Mouse (Mus musculus) stomach, postnatal 0 days (tissue): Measurements from ENCODE around the gene Mettl14. TPM values are rescaled to one million over a fixed set of nuclear protein-coding genes. Genes with fewer than 3 reads are reported as not detected.

Experiments
- ATAC-seq: fragments of 200-750 bp; cut with Nextera tagmentation; 2 replicates; pipeline ENCODE4 v1.8.0; 2017; ENCODE audit not compliant: low FRiP score, low TSS enrichment
- DNase-seq: peaks from one replicate; pipeline ENCODE4 v3.0.0-alpha.2; 2016; ENCODE audit warnings: low spot score
- H3K27ac ChIP-seq: fragments of 300-500 bp; sonication (generic); replicated peaks from 2 replicates; pipeline ENCODE4 v1.5.1; 2014; ENCODE audit warnings: mild to moderate bottlenecking, control low read depth
- H3K27me3 ChIP-seq: fragments of 300-500 bp; sonication (generic); 2 replicates; pipeline ENCODE4 v1.6.1; 2014; ENCODE audit warnings: low read length; ENCODE audit not compliant: control insufficient read depth, insufficient read depth
- H3K36me3 ChIP-seq: fragments of 300-500 bp; sonication (generic); 2 replicates; pipeline ENCODE4 v1.6.1; 2014; ENCODE audit warnings: low read length, mixed read lengths; ENCODE audit not compliant: control insufficient read depth, insufficient read depth
- H3K4me1 ChIP-seq: fragments of 300-500 bp; sonication (generic); replicated peaks from 2 replicates; pipeline ENCODE4 v1.6.1; 2014; ENCODE audit warnings: antibody characterized with exemption; ENCODE audit not compliant: control insufficient read depth, insufficient read depth
- H3K4me2 ChIP-seq: fragments of 300-500 bp; sonication (generic); replicated peaks from 2 replicates; pipeline ENCODE4 v1.6.1; 2014; ENCODE audit warnings: low read depth, mild to moderate bottlenecking, control low read depth, moderate library complexity
- H3K4me3 ChIP-seq: fragments of 300-500 bp; sonication (generic); 2 replicates; pipeline ENCODE4 v1.5.1; 2014; ENCODE audit warnings: low read depth, low read length, control low read depth
- H3K9ac ChIP-seq: fragments of 300-500 bp; sonication (generic); 2 replicates; pipeline ENCODE4 v1.6.1; 2014; ENCODE audit warnings: mild to moderate bottlenecking, low read length, control low read depth, mixed read lengths
- H3K9me3 ChIP-seq: fragments of 300-500 bp; sonication (generic); 2 replicates; pipeline ENCODE4 v1.6.1; 2016; ENCODE audit warnings: low read length; ENCODE audit not compliant: control insufficient read depth
- CTCF ChIP-seq: IDR thresholded peaks from 2 replicates; pipeline ENCODE4 v1.5.1; 2016; ENCODE audit warnings: antibody characterized with exemption, low read depth, mild to moderate bottlenecking, moderate library complexity
- EP300 ChIP-seq: optimal IDR thresholded peaks from 2 replicates; pipeline ENCODE3; 2016; ENCODE audit warnings: antibody characterized with exemption
- WGBS: fragments of 180-500 bp; shearing (Covaris S2); extraction: QIAGEN DNeasy Blood & Tissue Kit; methylation state at CpG from one replicate; pipeline ENCODE4 v1.1.7; 2014; 5-methylcytosine and 5-hydroxymethylcytosine counted together
- polyA plus RNA-seq: library from polyadenylated mRNA; unstranded; fragments of >200 nt; fragmentation: Nextera tagmentation; extraction: Ambion mirVana; gene quantifications from 2 replicates; pipeline ENCODE4 v1.2.1, GENCODE M21; 2015

The Mettl14 gene
- polyA plus RNA-seq, 1 experiment from 2014 or later = 10.5 TPM

- 27% methylated on average over 7 of the region's 7 CpGs for WGBS
- Histone ChIP-seq H3K36me3 (0 out of 2 replicates have a peak, but pooled peaks cover 3% of the 10 kb centered on the region), H3K27me3 (no peaks in the 10 kb centered on the region), H3K4me3 (no peak overlapping the region), H3K9me3 (no peaks in the 10 kb centered on the region), H3K9ac (no peak overlapping the region), H3K4me1 (peaks cover 5% of the 10 kb centered on the region; the same call in 1 of the 2 replicates), H3K4me2 (no peak overlapping the region), H3K27ac (peak overlapping the region; percentile 74)
- no peak for TF ChIP-seq CTCF
- no peak for TF ChIP-seq EP300
- ATAC-seq = peak; percentile 65
- DNase-seq = no peak
Measured at GRCm38 (mm10) chr3:123334947-123335346, 51.0 kb downstream of the Mettl14 start.

GRCm38 (mm10) chr3:123333055-123333424 is 52.9 kb downstream of the Mettl14 start:
- H3K9ac ChIP-seq = no peak overlapping the region
- H3K27ac ChIP-seq = peak overlapping the region; percentile 70; the same call in 1 of the 2 replicates
- H3K4me2 ChIP-seq = no peak overlapping the region
- peaks cover 5% of the 10 kb centered on the region; the same call in 1 of the 2 replicates for H3K4me1 ChIP-seq
- peak; percentile 78 for DNase-seq
- 0 out of 2 replicates have a peak, but pooled peaks cover 3% of the 10 kb centered on the region for H3K36me3 ChIP-seq
- ATAC-seq = peak; percentile 79
- H3K4me3 ChIP-seq = no peak overlapping the region
- 11% methylated on average over 4 of the region's 4 CpGs for WGBS
- H3K27me3 ChIP-seq = no peaks in the 10 kb centered on the region
- H3K9me3 ChIP-seq = no peaks in the 10 kb centered on the region
- TF ChIP-seq EP300 (no peak), CTCF (no peak)

DNA sequence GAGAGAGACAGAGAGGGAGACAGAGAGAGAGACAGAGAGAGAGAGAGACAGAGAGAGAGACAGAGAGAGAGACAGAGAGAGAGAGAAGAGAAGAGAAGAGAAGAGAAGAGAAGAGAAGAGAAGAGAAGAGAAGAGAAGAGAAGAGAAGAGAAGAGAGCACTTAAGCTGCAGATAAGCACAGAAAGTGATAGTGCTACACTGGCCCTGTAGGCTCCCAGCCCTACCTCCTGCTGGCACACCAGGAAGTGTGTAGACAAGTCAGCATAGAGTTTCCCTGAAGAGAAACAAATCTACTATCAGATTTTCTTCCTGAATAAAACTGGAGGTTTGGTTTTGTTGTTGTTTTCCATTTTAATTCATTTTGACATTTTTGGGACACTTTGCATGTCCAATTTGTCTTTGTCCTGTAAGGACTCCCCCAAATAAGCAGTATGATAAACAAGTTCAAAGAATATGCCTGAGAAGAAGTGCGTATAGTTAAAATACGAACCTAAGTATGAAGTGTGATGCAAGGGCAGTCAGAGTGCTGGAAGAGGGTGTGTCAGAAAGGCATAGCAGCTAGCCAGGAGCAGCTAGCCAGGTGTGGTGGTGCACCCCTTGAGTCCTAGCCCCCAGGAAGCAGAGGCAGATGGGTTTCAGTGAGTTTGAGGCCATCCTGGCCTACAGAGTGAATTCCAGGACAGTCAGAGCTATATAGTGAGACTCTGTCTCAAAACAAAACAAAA is 53.4 kb downstream of the Mettl14 start:
- Histone ChIP-seq H3K27ac (peak overlapping the region; percentile 70; the same call in 1 of the 2 replicates), H3K9ac (no peak overlapping the region), H3K4me2 (no peak overlapping the region), H3K4me3 (no peak overlapping the region), H3K27me3 (no peaks in the 10 kb centered on the region), H3K36me3 (0 out of 2 replicates have a peak, but pooled peaks cover 3% of the 10 kb centered on the region), H3K9me3 (no peaks in the 10 kb centered on the region), H3K4me1 (peaks cover 5% of the 10 kb centered on the region; the same call in 1 of the 2 replicates)
- TF ChIP-seq CTCF (no peak), EP300 (no peak)
- WGBS = 56% methylated on average over 2 of the region's 2 CpGs
- ATAC-seq = peak; percentile 41; the same call in 1 of the 2 replicates
- no peak for DNase-seq

DNA sequence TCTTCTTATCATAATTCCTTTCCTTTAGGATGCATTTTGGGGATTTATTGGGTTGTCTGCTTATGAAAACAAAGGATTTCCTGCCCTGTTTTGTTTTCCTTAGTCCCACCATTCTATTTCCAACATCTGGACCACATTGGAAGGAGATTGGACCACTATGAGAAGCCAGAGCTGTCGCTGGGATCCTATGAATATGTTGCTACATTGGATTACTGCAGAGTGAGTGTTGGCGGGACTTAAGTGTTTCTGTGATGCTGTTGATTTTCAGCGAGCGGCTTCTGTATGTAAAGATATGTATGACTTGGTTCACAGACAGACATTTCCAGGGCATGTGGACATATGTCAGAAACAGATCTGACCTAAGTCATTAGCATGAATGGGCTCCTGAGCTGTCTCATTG is 55.7 kb downstream of the Mettl14 start:
- Histone ChIP-seq H3K36me3 (no peaks in the 10 kb centered on the region), H3K27me3 (no peaks in the 10 kb centered on the region), H3K4me3 (no peak overlapping the region), H3K4me2 (no peak overlapping the region), H3K4me1 (peaks cover 5% of the 10 kb centered on the region; the same call in 1 of the 2 replicates), H3K9ac (no peak overlapping the region), H3K9me3 (no peaks in the 10 kb centered on the region), H3K27ac (peak overlapping the region; percentile 49; the same call in 1 of the 2 replicates)
- DNase-seq = no peak
- no peak for ATAC-seq
- TF ChIP-seq CTCF (no peak), EP300 (no peak)
- WGBS = 54% methylated on average over 4 of the region's 4 CpGs

DNA sequence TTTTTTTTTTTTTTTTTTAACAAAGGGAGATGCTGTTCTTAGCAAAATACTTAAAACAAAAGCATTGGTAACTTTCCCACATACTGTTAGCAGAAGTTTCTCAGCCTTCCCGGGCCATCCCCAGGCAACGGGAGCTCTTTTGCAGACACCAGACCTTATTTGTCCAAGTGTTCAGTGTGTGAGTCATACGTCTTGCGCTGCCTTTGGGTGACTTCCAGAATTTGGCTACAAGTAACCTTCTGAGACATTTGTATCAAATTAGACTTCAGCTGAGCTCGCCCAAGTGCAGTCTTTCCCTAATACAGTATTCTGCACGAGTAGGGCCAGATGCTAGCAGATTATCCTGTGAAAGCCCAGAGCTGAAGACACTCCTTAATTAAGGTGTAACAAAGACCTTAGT is 56.7 kb downstream of the Mettl14 start:
- H3K4me3 ChIP-seq = no peak overlapping the region
- no peak overlapping the region for H3K4me2 ChIP-seq
- 18% methylated on average over 6 of the region's 6 CpGs for WGBS
- TF ChIP-seq EP300 (no peak), CTCF (no peak)
- H3K36me3 ChIP-seq = no peaks in the 10 kb centered on the region
- H3K27me3 ChIP-seq = no peaks in the 10 kb centered on the region
- peak; percentile 74; the same call in 1 of the 2 replicates for ATAC-seq
- H3K4me1 ChIP-seq = no peaks in the 10 kb centered on the region
- H3K9ac ChIP-seq = no peak overlapping the region
- peak; percentile 47 for DNase-seq
- peak overlapping the region; percentile 70 for H3K27ac ChIP-seq
- no peaks in the 10 kb centered on the region for H3K9me3 ChIP-seq

DNA sequence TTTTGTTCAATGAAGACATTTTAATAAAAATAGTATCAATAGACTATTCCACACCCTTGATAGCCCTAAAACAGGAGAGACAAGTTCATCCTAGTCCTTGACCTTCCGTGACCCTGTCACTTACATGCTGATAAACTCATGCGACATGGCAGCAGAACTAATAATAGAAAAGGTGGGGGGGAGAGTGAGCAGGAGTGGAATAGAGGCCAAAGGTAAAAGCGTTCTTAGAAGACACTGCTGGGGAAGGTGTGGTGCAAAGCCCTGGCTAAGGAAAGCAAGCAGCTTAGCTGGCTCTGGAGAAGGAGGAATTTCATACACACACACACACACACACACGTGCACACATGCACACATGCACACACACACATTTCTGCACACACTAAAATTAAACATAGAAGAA is 61.6 kb downstream of the Mettl14 start:
- H3K4me3 ChIP-seq = no peak overlapping the region
- 30% methylated on average over 4 of the region's 4 CpGs for WGBS
- TF ChIP-seq EP300 = no peak
- TF ChIP-seq CTCF = no peak
- no peak overlapping the region for H3K9ac ChIP-seq
- H3K27me3 ChIP-seq = no peaks in the 10 kb centered on the region
- DNase-seq (no peak), ATAC-seq (no peak; the same call in 1 of the 2 replicates)
- peak overlapping the region; percentile 77; the same call in 1 of the 2 replicates for H3K27ac ChIP-seq
- H3K36me3 ChIP-seq = no peaks in the 10 kb centered on the region
- no peak overlapping the region for H3K4me2 ChIP-seq
- H3K9me3 ChIP-seq = no peaks in the 10 kb centered on the region
- H3K4me1 ChIP-seq = no peaks in the 10 kb centered on the region
